Mouse (Mus musculus) myocyte (in vitro differentiated cells): ENCODE data around the gene Gpx3.

ENCODE experiments used
- CEBPB ChIP-seq: IDR thresholded peaks from 2 replicates; pipeline ENCODE4 v1.6.1; 2011; ENCODE audit warnings: mild to moderate bottlenecking, moderate library complexity; ENCODE audit not compliant: poor library complexity, insufficient read depth, severe bottlenecking
- POLR2A ChIP-seq: IDR thresholded peaks from one replicate; pipeline ENCODE4 v1.6.1; 2011; ENCODE audit warnings: low read depth, mild to moderate bottlenecking, control low read depth, moderate library complexity; ENCODE audit not compliant: insufficient read length
- POLR2AphosphoS2 ChIP-seq: IDR thresholded peaks from one replicate; pipeline ENCODE4 v1.6.1; 2011; ENCODE audit warnings: low read depth, control low read depth; ENCODE audit not compliant: insufficient read length

- TF ChIP-seq POLR2AphosphoS2 (no peak), CEBPB (no peak), POLR2A (no peak)
Observed at GRCm38 (mm10) chr11:54906466-54906865, 4.2 kb downstream of the Gpx3 start.
